Mouse (Mus musculus) midbrain, postnatal 0 days (tissue): ENCODE results near the gene Vezf1. TPM values are rescaled to one million over a fixed set of nuclear protein-coding genes. Genes with fewer than 3 reads are reported as not detected.

Experiments used
- ATAC-seq: fragments of 200-750 bp; cut with Nextera tagmentation; 2 replicates; pipeline ENCODE4 v1.8.0; 2017; ENCODE audit warnings: moderate number of reproducible peaks, mild to moderate bottlenecking, moderate TSS enrichment, moderate library complexity; ENCODE audit not compliant: low FRiP score
- DNase-seq: peaks from one replicate; pipeline ENCODE4 v3.0.0-alpha.2; 2015; ENCODE audit warnings: low spot score
- H3K27ac ChIP-seq: fragments of 300-500 bp; sonication (generic); 2 replicates; pipeline ENCODE4 v1.5.1; 2014; ENCODE audit warnings: low read depth, mild to moderate bottlenecking, low read length, mixed read lengths
- H3K27me3 ChIP-seq: fragments of 300-500 bp; sonication (generic); 2 replicates; pipeline ENCODE4 v1.6.1; 2014; ENCODE audit warnings: low read length, control low read depth, mixed read lengths; ENCODE audit not compliant: insufficient read depth
- H3K36me3 ChIP-seq: fragments of 300-500 bp; sonication (generic); 2 replicates; pipeline ENCODE4 v1.6.1; 2014; ENCODE audit warnings: low read length, control low read depth, mixed read lengths; ENCODE audit not compliant: insufficient read depth
- H3K4me1 ChIP-seq: fragments of 300-500 bp; sonication (generic); 2 replicates; pipeline ENCODE4 v1.6.1; 2014; ENCODE audit warnings: mild to moderate bottlenecking, control low read depth, antibody characterized with exemption, low read length, mixed read lengths; ENCODE audit not compliant: insufficient read depth
- H3K4me2 ChIP-seq: fragments of 300-500 bp; sonication (generic); 2 replicates; pipeline ENCODE4 v1.6.1; 2014; ENCODE audit warnings: low read depth, mild to moderate bottlenecking, low read length, mixed read lengths; ENCODE audit not compliant: poor library complexity, severe bottlenecking
- H3K4me3 ChIP-seq: fragments of 300-500 bp; sonication (generic); 2 replicates; pipeline ENCODE4 v1.5.1; 2014; ENCODE audit warnings: low read depth, mild to moderate bottlenecking, low read length, moderate library complexity
- H3K9ac ChIP-seq: fragments of 300-500 bp; sonication (generic); replicated peaks from 2 replicates; pipeline ENCODE4 v1.6.1; 2014; ENCODE audit warnings: mild to moderate bottlenecking, low read length, moderate library complexity, mixed read lengths; ENCODE audit not compliant: poor library complexity, severe bottlenecking
- H3K9me3 ChIP-seq: fragments of 300-500 bp; sonication (generic); 2 replicates; pipeline ENCODE4 v1.6.1; 2016; ENCODE audit warnings: low read length, control low read depth
- CTCF ChIP-seq: IDR thresholded peaks from 2 replicates; pipeline ENCODE4 v1.5.1; 2016; ENCODE audit warnings: antibody characterized with exemption, mild to moderate bottlenecking
- WGBS: fragments of 180-500 bp; shearing (Covaris S2); extraction: QIAGEN DNeasy Blood & Tissue Kit; methylation state at CpG from one replicate; pipeline ENCODE4 v1.1.7; 2014; 5-methylcytosine and 5-hydroxymethylcytosine counted together
- polyA plus RNA-seq: library from polyadenylated mRNA; unstranded; fragments of >200 nt; fragmentation: Nextera tagmentation; extraction: Ambion mirVana; gene quantifications from 2 replicates; pipeline ENCODE4 v1.2.1, GENCODE M21; 2015
- total RNA-seq: library from RNA; depleted of rRNA; stranded (reverse); fragments of >200 nt; gene quantifications from 2 replicates; pipeline ENCODE4 v1.2.3, GENCODE M21; 2014; rRNA removed

Vezf1 gene
- total RNA-seq, result 31.4 and 40.6 TPM in 2 replicates
- 29.7 and 30.9 TPM in 2 replicates for polyA plus RNA-seq

GRCm38 (mm10) chr11:88067586-88068410 is at the start of gene Vezf1:
Gene Vezf1, plus strand, starts transcription at chr11:88068279.
- Histone ChIP-seq H3K4me3 (peak within 1 kb of the TSS; percentile 60), H3K36me3 (no peaks in the 10 kb centered on the region), H3K9ac (peak within 1 kb of the TSS; percentile 96), H3K9me3 (no peaks in the 10 kb centered on the region), H3K4me1 (peaks cover 7% of the 10 kb centered on the region; the same call in 1 of the 2 replicates), H3K27ac (peak within 1 kb of the TSS; percentile 94), H3K4me2 (peak within 1 kb of the TSS; percentile 96), H3K27me3 (no peaks in the 10 kb centered on the region)
- WGBS, result 0% methylated on average over 25 of the region's 81 CpGs
- ATAC-seq (peak; percentile 90), DNase-seq (peak; percentile 85)
- peak; percentile 20; the same call in 1 of the 2 replicates for TF ChIP-seq CTCF

GRCm38 (mm10) chr11:88023933-88024332 is 44.1 kb upstream of the Vezf1 start:
- Histone ChIP-seq H3K27ac (no peak overlapping the region), H3K4me2 (no peak overlapping the region), H3K36me3 (no peaks in the 10 kb centered on the region), H3K9me3 (no peaks in the 10 kb centered on the region), H3K4me1 (no peaks in the 10 kb centered on the region), H3K9ac (no peak overlapping the region), H3K27me3 (no peaks in the 10 kb centered on the region), H3K4me3 (no peak overlapping the region)
- no peak for ATAC-seq
- WGBS, result 88% methylated on average over 2 of the region's 2 CpGs
- TF ChIP-seq CTCF, result no peak
- no peak for DNase-seq

GRCm38 (mm10) chr11:88027391-88028035 is 40.6 kb upstream of the Vezf1 start:
- no peak overlapping the region for H3K4me3 ChIP-seq
- no peaks in the 10 kb centered on the region for H3K27me3 ChIP-seq
- no peaks in the 10 kb centered on the region for H3K9me3 ChIP-seq
- H3K27ac ChIP-seq, result no peak overlapping the region
- no peak for ATAC-seq
- no peaks in the 10 kb centered on the region for H3K36me3 ChIP-seq
- WGBS, result 41% methylated on average over 9 of the region's 9 CpGs
- DNase-seq, result peak; percentile 13
- H3K4me1 ChIP-seq, result no peaks in the 10 kb centered on the region
- no peak overlapping the region for H3K9ac ChIP-seq
- no peak for TF ChIP-seq CTCF
- H3K4me2 ChIP-seq, result no peak overlapping the region

- no peak overlapping the region for H3K27ac ChIP-seq
- no peak overlapping the region for H3K4me3 ChIP-seq
- H3K36me3 ChIP-seq, result no peaks in the 10 kb centered on the region
- 11% methylated on average over 16 of the region's 16 CpGs for WGBS
- TF ChIP-seq CTCF, result no peak
- DNase-seq (peak; percentile 42), ATAC-seq (no peak)
- no peaks in the 10 kb centered on the region for H3K4me1 ChIP-seq
- H3K9ac ChIP-seq, result no peak overlapping the region
- H3K27me3 ChIP-seq, result no peaks in the 10 kb centered on the region
- H3K9me3 ChIP-seq, result no peaks in the 10 kb centered on the region
- no peak overlapping the region for H3K4me2 ChIP-seq
These were observed 39.8 kb upstream of the Vezf1 start for GRCm38 (mm10) chr11:88028193-88028684.

- TF ChIP-seq CTCF, result no peak
- ATAC-seq, result no peak
- no peaks in the 10 kb centered on the region for H3K27me3 ChIP-seq
- no peak overlapping the region for H3K9ac ChIP-seq
- H3K4me2 ChIP-seq, result no peak overlapping the region
- no peak for DNase-seq
- no peaks in the 10 kb centered on the region for H3K36me3 ChIP-seq
- H3K4me1 ChIP-seq, result no peaks in the 10 kb centered on the region
- no peak overlapping the region for H3K4me3 ChIP-seq
- no peaks in the 10 kb centered on the region for H3K9me3 ChIP-seq
- 94% methylated on average over 7 of the region's 7 CpGs for WGBS
- no peak overlapping the region for H3K27ac ChIP-seq
These were observed 37.9 kb upstream of the Vezf1 start for GRCm38 (mm10) chr11:88030219-88030618.

GRCm38 (mm10) chr11:88030836-88031235 is 37.2 kb upstream of the Vezf1 start:
- 91% methylated on average over 2 of the region's 2 CpGs for whole genome bisulfite sequencing
- no peak for TF ChIP-seq CTCF
- Histone ChIP-seq H3K9ac (no peak overlapping the region), H3K4me3 (no peak overlapping the region), H3K4me2 (no peak overlapping the region), H3K36me3 (no peaks in the 10 kb centered on the region), H3K27ac (no peak overlapping the region), H3K27me3 (no peaks in the 10 kb centered on the region), H3K4me1 (no peaks in the 10 kb centered on the region), H3K9me3 (no peaks in the 10 kb centered on the region)
- ATAC-seq (no peak), DNase-seq (no peak)
